Mouse (Mus musculus) G1E (cell line): Measurements from ENCODE around the gene Pitpnc1. TPM values are rescaled to one million over a fixed set of nuclear protein-coding genes. Genes with fewer than 3 reads are reported as not detected.

Source experiments
- ATAC-seq: 2 replicates; pipeline ENCODE4 v1.8.0; 2016; ENCODE audit warnings: mild to moderate bottlenecking; ENCODE audit not compliant: insufficient number of reproducible peaks, poor library complexity, low FRiP score, severe bottlenecking; ENCODE audit errors: extremely low read depth
- DNase-seq: peaks from one replicate; pipeline ENCODE4 v3.0.0; 2012; ENCODE audit warnings: low spot score
- H3K27me3 ChIP-seq: 2 replicates; pipeline ENCODE4 v1.6.1; 2012; ENCODE audit warnings: mild to moderate bottlenecking, low read length, inconsistent platforms; ENCODE audit not compliant: insufficient read depth
- H3K36me3 ChIP-seq: replicated peaks from 2 replicates; pipeline ENCODE3; 2012; ENCODE audit warnings: mild to moderate bottlenecking, inconsistent platforms
- H3K4me1 ChIP-seq: 2 replicates; pipeline ENCODE4 v1.6.1; 2012; ENCODE audit warnings: low read depth, low read length, inconsistent platforms, mixed read lengths; ENCODE audit not compliant: insufficient read depth
- H3K4me3 ChIP-seq: 2 replicates; pipeline ENCODE4 v1.5.1; 2012; ENCODE audit warnings: low read depth, mild to moderate bottlenecking, inconsistent platforms, low read length, moderate library complexity, mixed read lengths
- H3K9me3 ChIP-seq: replicated peaks from 2 replicates; pipeline ENCODE4 v1.6.1; 2012; ENCODE audit warnings: inconsistent platforms
- CTCF ChIP-seq: IDR thresholded peaks from 2 replicates; pipeline ENCODE4 v1.5.1; 2012; ENCODE audit warnings: low read depth, low read length, inconsistent platforms, mixed read lengths
- GATA1 ChIP-seq: IDR thresholded peaks from 2 replicates; pipeline ENCODE4 v1.6.1; 2012; ENCODE audit warnings: borderline replicate concordance, low read length, inconsistent platforms, mixed read lengths
- GATA2 ChIP-seq: IDR thresholded peaks from 2 replicates; pipeline ENCODE4 v1.6.1; 2012; ENCODE audit warnings: low read depth, low read length, inconsistent platforms, borderline replicate concordance
- POLR2AphosphoS5 ChIP-seq: IDR thresholded peaks from 2 replicates; pipeline ENCODE4 v1.6.1; 2012; ENCODE audit warnings: low read depth, low read length, inconsistent platforms; ENCODE audit not compliant: insufficient replicate concordance
- TAL1 ChIP-seq: conservative IDR thresholded peaks from 2 replicates; pipeline ENCODE4 v1.6.1; 2012; ENCODE audit warnings: low read depth, low read length, inconsistent platforms, mixed read lengths
- polyA plus RNA-seq: library from polyadenylated mRNA; stranded (reverse); fragments of >175 nt; gene quantifications from 2 replicates; pipeline ENCODE4 v1.2.3, GENCODE M21; 2012
- total RNA-seq, 2 experiments: library from RNA; stranded (forward) in 1 of 2; stranded (reverse) in 1 of 2; fragments of 200-1000 nt in 1 of 2; fragments of >200 nt in 1 of 2; fragmentation: Nextera tagmentation in 1 of 2; gene quantifications; 2 replicates each; pipeline ENCODE4 v1.2.3; 2014 to 2017

Gene Pitpnc1
- total and polyA plus RNA-seq, 3 experiments = 9.9 to 53.5 (median 31.5) TPM

- H3K36me3 ChIP-seq = no peaks in the 10 kb centered on the region
- H3K9me3 ChIP-seq = 0 out of 2 replicates have a peak, but pooled peaks cover 3% of the 10 kb centered on the region
- DNase-seq = no peak
- no peak for TF ChIP-seq GATA1
- TF ChIP-seq POLR2AphosphoS5 = no peak
- no peak for TF ChIP-seq TAL1
- no peak for TF ChIP-seq CTCF
- H3K27me3 ChIP-seq = peaks cover 6% of the 10 kb centered on the region; the same call in 1 of the 2 replicates
- ATAC-seq = no peak
- H3K4me3 ChIP-seq = no peak overlapping the region
- no peaks in the 10 kb centered on the region for H3K4me1 ChIP-seq
These were observed 268.7 kb downstream of the Pitpnc1 start for GRCm38 (mm10) chr11:107201773-107202172.

DNA sequence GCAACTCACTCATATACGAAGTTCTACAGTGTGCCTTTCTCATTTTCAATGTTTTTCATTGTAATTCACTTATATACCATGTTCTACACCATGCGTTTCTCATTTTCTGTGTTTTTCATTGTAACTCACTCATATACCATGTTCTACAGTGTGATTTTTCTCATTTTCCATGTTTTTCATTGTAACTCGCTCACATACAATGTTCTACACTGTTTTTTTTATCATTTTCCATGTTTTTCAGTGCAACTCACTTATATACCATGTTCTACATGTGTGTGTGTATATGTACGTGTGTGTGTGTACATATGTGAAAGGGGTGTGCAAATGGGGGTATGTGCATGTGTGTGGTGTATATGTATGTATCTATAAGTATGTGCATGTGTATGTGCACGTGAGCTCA is 271.2 kb downstream of the Pitpnc1 start:
- Histone ChIP-seq H3K36me3 (no peaks in the 10 kb centered on the region), H3K9me3 (0 out of 2 replicates have a peak, but pooled peaks cover 3% of the 10 kb centered on the region), H3K4me1 (no peaks in the 10 kb centered on the region), H3K4me3 (no peak overlapping the region), H3K27me3 (peaks cover 10% of the 10 kb centered on the region)
- TF ChIP-seq GATA2 (no peak), GATA1 (no peak), CTCF (no peak), TAL1 (no peak), POLR2AphosphoS5 (no peak)
- DNase-seq = no peak
- no peak for ATAC-seq

GRCm38 (mm10) chr11:107195334-107195733 is 275.2 kb downstream of the Pitpnc1 start:
- Histone ChIP-seq H3K27me3 (peaks cover 4% of the 10 kb centered on the region; the same call in 1 of the 2 replicates), H3K36me3 (no peaks in the 10 kb centered on the region)
- no peak for ATAC-seq

DNA sequence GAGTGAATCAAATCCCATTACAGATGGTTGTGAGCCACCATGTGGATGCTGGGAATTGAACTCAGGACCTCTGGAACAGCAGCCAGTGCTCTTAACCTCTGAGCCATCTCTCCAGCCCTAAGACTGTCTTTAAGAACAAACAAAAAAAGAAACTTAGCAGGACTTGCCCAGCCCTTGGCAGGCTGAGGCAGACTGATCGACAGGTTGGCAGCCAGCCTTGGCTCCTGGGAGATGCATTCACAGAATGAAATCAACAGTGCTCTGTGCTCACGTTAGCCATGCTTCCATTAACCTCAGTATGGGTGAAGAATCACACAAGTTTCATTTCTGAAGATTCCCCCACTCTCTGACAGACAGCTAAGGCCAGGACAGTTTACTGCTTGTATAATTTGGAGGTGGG is 280.1 kb downstream of the Pitpnc1 start:
- Histone ChIP-seq H3K4me1 (peaks cover 27% of the 10 kb centered on the region), H3K36me3 (peaks cover 17% of the 10 kb centered on the region), H3K27me3 (no peaks in the 10 kb centered on the region; the same call in 1 of the 2 replicates), H3K4me3 (no peak overlapping the region), H3K9me3 (no peaks in the 10 kb centered on the region)
- ATAC-seq = no peak
- TF ChIP-seq CTCF = no peak
- no peak for TF ChIP-seq GATA2
- no peak for TF ChIP-seq POLR2AphosphoS5
- no peak for TF ChIP-seq TAL1
- no peak for TF ChIP-seq GATA1
- DNase-seq = no peak

More at GRCm38 (mm10) chr11:107195334-107195733, 275.2 kb downstream of the Pitpnc1 start:
- DNase-seq = no peak
- TF ChIP-seq POLR2AphosphoS5 = no peak
- TF ChIP-seq CTCF = no peak
- TF ChIP-seq TAL1 = no peak
- no peak for TF ChIP-seq GATA1
- TF ChIP-seq GATA2 = no peak
- Histone ChIP-seq H3K9me3 (no peaks in the 10 kb centered on the region), H3K4me3 (no peak overlapping the region), H3K4me1 (peaks cover 18% of the 10 kb centered on the region)

GRCm38 (mm10) chr11:107188565-107189552 is 281.6 kb downstream of the Pitpnc1 start, which contains the start of gene Nol11:
TSS of gene Nol11 (minus strand) at chr11:107189381.
- Histone ChIP-seq H3K9me3 (no peaks in the 10 kb centered on the region), H3K27me3 (no peaks in the 10 kb centered on the region), H3K4me1 (peaks cover 29% of the 10 kb centered on the region), H3K4me3 (peak within 1 kb of the TSS; percentile 96), H3K36me3 (peaks cover 32% of the 10 kb centered on the region)
- TF ChIP-seq CTCF (peak; percentile 57; the same call in 1 of the 2 replicates), GATA1 (no peak)
- DNase-seq (peak; percentile 85), ATAC-seq (peak; percentile 97)

- no peak overlapping the region for H3K4me3 ChIP-seq
- no peak for DNase-seq
- H3K27me3 ChIP-seq = no peaks in the 10 kb centered on the region
- no peak for TF ChIP-seq GATA1
- no peak for TF ChIP-seq TAL1
- TF ChIP-seq POLR2AphosphoS5 = no peak
- TF ChIP-seq CTCF = no peak
- no peak for TF ChIP-seq GATA2
- H3K36me3 ChIP-seq = peaks cover 77% of the 10 kb centered on the region
- peaks cover 13% of the 10 kb centered on the region for H3K4me1 ChIP-seq
- no peak for ATAC-seq
- no peaks in the 10 kb centered on the region for H3K9me3 ChIP-seq
These were observed 286.7 kb downstream of the Pitpnc1 start for GRCm38 (mm10) chr11:107183777-107184176.
